Mouse (Mus musculus) heart, adult 2 months (tissue): ENCODE data around the gene Atp1a1. TPM values are rescaled to one million over a fixed set of nuclear protein-coding genes. Genes with fewer than 3 reads are reported as not detected.

ENCODE experiments used
- DNase-seq, 2 experiments: peaks; one replicate each; pipeline ENCODE4 v3.0.0; 2021
- H3K27ac ChIP-seq: fragments of 200-600 bp; 2 replicates; pipeline ENCODE4 v1.8.1; 2022
- H3K27me3 ChIP-seq: fragments of 200-500 bp; 2 replicates; pipeline ENCODE4 v1.6.1; 2012; ENCODE audit warnings: mild to moderate bottlenecking, low read length, inconsistent platforms, mixed read lengths; ENCODE audit not compliant: control insufficient read depth, insufficient read depth
- H3K36me3 ChIP-seq: fragments of 200-500 bp; 2 replicates; pipeline ENCODE4 v1.6.1; 2012; ENCODE audit warnings: low read length, inconsistent platforms; ENCODE audit not compliant: control insufficient read depth, insufficient read depth
- H3K4me1 ChIP-seq: fragments of 200-500 bp; 2 replicates; pipeline ENCODE4 v1.6.1; 2011; ENCODE audit warnings: low read length; ENCODE audit not compliant: control insufficient read depth, insufficient read depth
- H3K4me3 ChIP-seq: fragments of 200-600 bp; 2 replicates; pipeline ENCODE4 v1.8.1; 2022
- H3K79me2 ChIP-seq: fragments of 200-500 bp; replicated peaks from 2 replicates; pipeline ENCODE4 v1.6.1; 2012; ENCODE audit warnings: mild to moderate bottlenecking, inconsistent platforms, low read length, moderate library complexity, mixed read lengths; ENCODE audit not compliant: control insufficient read depth, insufficient read depth
- H3K9ac ChIP-seq: fragments of 200-500 bp; 2 replicates; pipeline ENCODE4 v1.6.1; 2012; ENCODE audit warnings: low read depth, mild to moderate bottlenecking, control low read depth, inconsistent platforms, low read length, mixed read lengths
- CTCF ChIP-seq: fragments of 200-600 bp; IDR thresholded peaks from 2 replicates; pipeline ENCODE4 v1.8.1; 2022; ENCODE audit warnings: antibody characterized with exemption, mild to moderate bottlenecking, moderate library complexity
- EP300 ChIP-seq: fragments of 200-500 bp; IDR thresholded peaks from 2 replicates; pipeline ENCODE4 v1.6.1; 2011; ENCODE audit warnings: low read depth, low read length, control low read depth; ENCODE audit not compliant: insufficient read depth
- POLR2A ChIP-seq: fragments of 200-500 bp; IDR thresholded peaks from 2 replicates; pipeline ENCODE4 v1.6.1; 2011; ENCODE audit warnings: mild to moderate bottlenecking, low read depth, low read length, control low read depth; ENCODE audit not compliant: insufficient read depth
- WGBS: fragments of 180-500 bp; shearing (Covaris S2); methylation state at CpG from one replicate; pipeline ENCODE4 v1.1.7; 2018; 5-methylcytosine and 5-hydroxymethylcytosine counted together
- intact Hi-C: fragments of 180-260 bp; cut with DNase I; formaldehyde crosslinking; loops from one replicate; pipeline ENCODE4 v1.15.1; 2025
- polyA plus RNA-seq: library from polyadenylated mRNA; depleted of rRNA; stranded (reverse); fragments of >200 nt; gene quantifications from 2 replicates; pipeline ENCODE4 v1.2.3, GENCODE M21; 2012
- total RNA-seq, 2 experiments: library from RNA; stranded (reverse); gene quantifications; 2 replicates each; pipeline ENCODE4 v1.2.3; 2021

Gene Atp1a1
- total and polyA plus RNA-seq, 3 experiments, result 523 to 832 (median 800) TPM

- H3K4me1 ChIP-seq, result no peaks in the 10 kb centered on the region
- TF ChIP-seq POLR2A (no peak), CTCF (no peak), EP300 (no peak)
- H3K27ac ChIP-seq, result no peak overlapping the region
- WGBS, result 89% methylated on average over 7 of the region's 7 CpGs
- no peak overlapping the region for H3K9ac ChIP-seq
- H3K27me3 ChIP-seq, result no peaks in the 10 kb centered on the region
- H3K79me2 ChIP-seq, result no peaks in the 10 kb centered on the region
- no peak overlapping the region for H3K4me3 ChIP-seq
- no peak for DNase-seq
- no peaks in the 10 kb centered on the region for H3K36me3 ChIP-seq
- intact Hi-C loops, result no loop called here
Observed at GRCm38 (mm10) chr3:101636510-101636909, 32.0 kb upstream of the Atp1a1 start.

- Histone ChIP-seq H3K27ac (no peak overlapping the region), H3K4me1 (no peaks in the 10 kb centered on the region), H3K79me2 (no peaks in the 10 kb centered on the region), H3K4me3 (no peak overlapping the region), H3K36me3 (no peaks in the 10 kb centered on the region), H3K9ac (no peak overlapping the region), H3K27me3 (no peaks in the 10 kb centered on the region)
- intact Hi-C loops, result no loop called here
- no peak for DNase-seq
- WGBS, result 70% methylated on average over 2 of the region's 2 CpGs
- TF ChIP-seq EP300 (no peak), POLR2A (no peak), CTCF (no peak)
Observed at GRCm38 (mm10) chr3:101636086-101636485, 31.6 kb upstream of the Atp1a1 start.

GRCm38 (mm10) chr3:101634141-101634900, 29.8 kb upstream of the Atp1a1 start:
- Histone ChIP-seq H3K4me1 (no peaks in the 10 kb centered on the region), H3K79me2 (no peaks in the 10 kb centered on the region), H3K4me3 (no peak overlapping the region), H3K27ac (no peak overlapping the region), H3K27me3 (no peaks in the 10 kb centered on the region), H3K36me3 (no peaks in the 10 kb centered on the region), H3K9ac (no peak overlapping the region)
- no peak for DNase-seq
- 86% methylated on average over 9 of the region's 9 CpGs for WGBS
- intact Hi-C loops, result no loop called here
- TF ChIP-seq CTCF (no peak), POLR2A (no peak)

- H3K27ac ChIP-seq, result no peak overlapping the region
- no peaks in the 10 kb centered on the region for H3K27me3 ChIP-seq
- no peaks in the 10 kb centered on the region for H3K36me3 ChIP-seq
- 81% methylated on average over 2 of the region's 2 CpGs for WGBS
- H3K4me1 ChIP-seq, result no peaks in the 10 kb centered on the region
- no peaks in the 10 kb centered on the region for H3K79me2 ChIP-seq
- TF ChIP-seq POLR2A (no peak), CTCF (no peak), EP300 (no peak)
- H3K4me3 ChIP-seq, result no peak overlapping the region
- intact Hi-C loops, result no loop called here
- no peak for DNase-seq
- no peak overlapping the region for H3K9ac ChIP-seq
Observed at GRCm38 (mm10) chr3:101628255-101628654, 23.8 kb upstream of the Atp1a1 start.

- no peak for DNase-seq
- WGBS, result 91% methylated on average over 5 of the region's 5 CpGs
- no peaks in the 10 kb centered on the region for H3K27me3 ChIP-seq
- intact Hi-C loops, result no loop called here
- H3K4me3 ChIP-seq, result no peak overlapping the region
- TF ChIP-seq POLR2A, result no peak
- TF ChIP-seq CTCF, result no peak
- no peak for TF ChIP-seq EP300
- no peaks in the 10 kb centered on the region for H3K4me1 ChIP-seq
- H3K79me2 ChIP-seq, result no peaks in the 10 kb centered on the region
- no peaks in the 10 kb centered on the region for H3K36me3 ChIP-seq
- no peak overlapping the region for H3K27ac ChIP-seq
- H3K9ac ChIP-seq, result no peak overlapping the region
Observed at GRCm38 (mm10) chr3:101624287-101624686, 19.8 kb upstream of the Atp1a1 start.

GRCm38 (mm10) chr3:101619017-101619416, 14.5 kb upstream of the Atp1a1 start:
- DNase-seq, result no peak
- TF ChIP-seq EP300, result no peak
- TF ChIP-seq CTCF, result no peak
- TF ChIP-seq POLR2A, result no peak
- H3K79me2 ChIP-seq, result no peaks in the 10 kb centered on the region
- no peaks in the 10 kb centered on the region for H3K36me3 ChIP-seq
- H3K4me3 ChIP-seq, result no peak overlapping the region
- no peaks in the 10 kb centered on the region for H3K27me3 ChIP-seq
- no peak overlapping the region for H3K27ac ChIP-seq
- intact Hi-C loops, result loop anchor here (5.0 kb wide), 1 partner anchor 112 kb away; no protein-coding TSS in a partner anchor
- no peaks in the 10 kb centered on the region for H3K4me1 ChIP-seq
- H3K9ac ChIP-seq, result no peak overlapping the region
- WGBS, result 74% methylated on average over 4 of the region's 4 CpGs
